Mouse (Mus musculus): ENCODE results near the gene Cpne2.

DNA sequence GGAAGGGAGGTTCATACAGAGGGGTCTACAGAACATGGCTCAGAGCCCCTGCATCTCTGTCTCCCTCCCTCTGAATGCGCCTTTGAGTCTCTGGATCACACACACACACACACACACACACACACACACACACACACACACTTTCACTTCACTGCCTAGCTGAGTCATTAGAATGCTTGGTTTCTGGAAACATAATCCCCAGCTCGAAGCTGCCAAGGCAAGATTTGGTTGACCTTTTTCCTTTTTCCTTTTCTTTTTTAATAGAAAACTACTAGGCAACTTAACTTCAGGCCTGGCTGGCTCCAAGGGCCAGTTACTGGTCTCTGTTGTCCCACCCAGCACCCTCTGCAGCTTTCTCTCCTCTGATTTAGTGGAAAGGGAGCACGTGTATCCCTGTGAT, 16.0 kb upstream of the Cpne2 start:
- TF ChIP-seq EP300 (IDR thresholded peaks at IDR 0.05; ENCODE audit: insufficient read depth, low read depth, low read length) = no peak
- TF ChIP-seq POLR2A (IDR thresholded peaks at IDR 0.05; ENCODE audit: insufficient read depth, low read length) = no peak
- TF ChIP-seq CTCF (IDR thresholded peaks at IDR 0.05; ENCODE audit: low read depth, low read length) = no peak
